Mouse (Mus musculus): ENCODE data around the gene 4930595M18Rik. TPM values are rescaled to one million over a fixed set of nuclear protein-coding genes. Genes with fewer than 3 reads are reported as not detected.

The 4930595M18Rik gene
- polyA plus RNA-seq (2012; rRNA removed): not detected in 2 replicates

DNA sequence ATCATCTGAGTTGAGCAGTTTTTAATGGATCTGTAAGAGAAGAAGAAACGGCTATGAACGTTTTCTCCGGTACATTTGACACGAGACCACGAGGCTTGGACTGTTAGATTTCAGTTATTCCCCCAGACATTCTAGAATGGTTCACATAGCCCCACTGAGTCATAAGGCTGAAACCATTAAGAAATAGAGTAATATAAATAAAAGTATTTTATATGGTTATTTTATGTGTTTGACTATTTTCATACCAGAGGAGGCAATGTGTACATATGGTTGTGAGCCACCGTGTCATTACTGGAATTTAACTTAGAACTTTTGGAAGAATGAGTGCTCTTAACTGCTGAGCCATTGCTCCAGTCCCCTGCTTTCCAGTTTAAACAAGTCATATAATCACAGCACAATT is at the start of gene 4930595M18Rik:
Gene 4930595M18Rik, minus strand, starts transcription at position 101 of the 400 bp plus-strand sequence.

Measured in liver, embryonic 18 days (tissue).